ENCODE assay signal across 8 mouse cellular contexts in genomic region chr2:92007933-92008622, GRCm38 (mm10). TPM values are rescaled to one million over a fixed set of nuclear protein-coding genes. Genes with fewer than 3 reads are reported as not detected.
DNase-seq lines count a peak whose midpoint lies in the region; ATAC-seq and TF ChIP-seq lines count a peak whose summit lies in the region.

No protein-coding gene starts in this region.

- peaks cover 22% of the 10 kb centered on the region for H3K4me1 ChIP-seq in hindbrain, embryonic 13.5 days (replicated peaks)

- DNase-seq in Patski (ENCODE audit: low read depth, low spot score), result peak; percentile 75
- peak; percentile 98 for DNase-seq in cerebellum, postnatal 14 days
- DNase-seq in frontal cortex, postnatal 14 days (ENCODE audit: low spot score in 2 of 2), result peak; percentile 96 to 98
- DNase-seq in layer of hippocampus, postnatal 36 days, result peak; percentile 96 to 97
- peak; percentile 99 for DNase-seq in lung, postnatal 36 days
- DNase-seq in retina, postnatal 1 day, result peak; percentile 98
- DNase-seq in urinary bladder, adult 18-20 months (ENCODE audit: low spot score in 2 of 2), result peak; percentile 84 to 97

- in situ Hi-C loops in Patski (cut with MboI; ENCODE audit: low pct_unique_long_range_greater_than_20kb), result loop anchor here (5.0 kb wide), 1 partner anchor 49 kb away; no protein-coding TSS in a partner anchor

- CTCF ChIA-PET in Patski (lab: Charles Lee), result interaction anchor here (1.3 to 7.5 kb wide), 4 partner anchors 11 to 53 kb away, joined by 3 to 41 read pairs (median 6); no protein-coding TSS in a partner anchor

- WGBS in hindbrain, embryonic 13.5 days, result 0% methylated on average over 29 of the region's 34 CpGs

- TF ChIP-seq CTCF in Patski (IDR thresholded peaks at IDR 0.05), result no peak

- peak overlapping the region; percentile 88 for H3K4me2 ChIP-seq in hindbrain, embryonic 13.5 days

- H3K36me3 ChIP-seq in hindbrain, embryonic 13.5 days, result no peaks in the 10 kb centered on the region

- no peaks in the 10 kb centered on the region for H3K9me3 ChIP-seq in hindbrain, embryonic 13.5 days

- peak overlapping the region; percentile 56 for H3K4me3 ChIP-seq in hindbrain, embryonic 13.5 days

- H3K9ac ChIP-seq in hindbrain, embryonic 13.5 days, result peak overlapping the region; percentile 82

- peak overlapping the region; percentile 85 for H3K27ac ChIP-seq in hindbrain, embryonic 13.5 days

- H3K27me3 ChIP-seq in Patski, result no peaks in the 10 kb centered on the region
- peaks cover 40% of the 10 kb centered on the region for H3K27me3 ChIP-seq in hindbrain, embryonic 13.5 days

- peak; percentile 83 for ATAC-seq in Patski
- ATAC-seq in hindbrain, embryonic 13.5 days (ENCODE audit: low FRiP score), result peak; percentile 97

- POLR2A ChIA-PET in Patski (lab: Charles Lee), result interaction anchor here (0.6 to 2.0 kb wide), 4 partner anchors 15 to 708 kb away, joined by 3 to 6 read pairs (median 4); no protein-coding TSS in a partner anchor

RNA-seq across cellular contexts. Expression of gene Creb3l1, which starts 16.2 kb away (rescaled TPM):
- 3.6 TPM for polyA plus RNA-seq in Patski (2021)
- 1.3 and 2.4 TPM in 2 replicates for polyA plus RNA-seq in hindbrain, embryonic 13.5 days (2015; fragmentation: Nextera tagmentation; extraction: Ambion mirVana)
- total RNA-seq in layer of hippocampus, postnatal 36 days (2021), result 1 to 10 TPM; 3.4 to 4.3 TPM

RNA-seq across cellular contexts. Expression of gene Dgkz, which starts 32.4 kb away (rescaled TPM):
- 38.5 TPM for polyA plus RNA-seq in Patski (2021)
- 25.0 and 26.0 TPM in 2 replicates for polyA plus RNA-seq in hindbrain, embryonic 13.5 days (2015; fragmentation: Nextera tagmentation; extraction: Ambion mirVana)
- 100 to 1,000 TPM; 500 to 531 TPM for total RNA-seq in layer of hippocampus, postnatal 36 days (2021)

Comparison
In these comparisons a context has a peak if more than half of its experiments do, and no peak if none do; other contexts are left out.
1. Peak in every context shown above with its lines: DNase-seq, ATAC-seq, H3K4me3 ChIP-seq and H3K27ac ChIP-seq.